Mouse (Mus musculus): ENCODE results near the gene Ngp.
A peak's percentile ranks its signal among the peaks of the same experiment; 100 is the strongest.
"Not testable (repeated sequence)": the region's sequence is repeated elsewhere in the genome, so short reads cannot be mapped to it uniquely, and the experiment has no call there.

Gene Ngp

DNA sequence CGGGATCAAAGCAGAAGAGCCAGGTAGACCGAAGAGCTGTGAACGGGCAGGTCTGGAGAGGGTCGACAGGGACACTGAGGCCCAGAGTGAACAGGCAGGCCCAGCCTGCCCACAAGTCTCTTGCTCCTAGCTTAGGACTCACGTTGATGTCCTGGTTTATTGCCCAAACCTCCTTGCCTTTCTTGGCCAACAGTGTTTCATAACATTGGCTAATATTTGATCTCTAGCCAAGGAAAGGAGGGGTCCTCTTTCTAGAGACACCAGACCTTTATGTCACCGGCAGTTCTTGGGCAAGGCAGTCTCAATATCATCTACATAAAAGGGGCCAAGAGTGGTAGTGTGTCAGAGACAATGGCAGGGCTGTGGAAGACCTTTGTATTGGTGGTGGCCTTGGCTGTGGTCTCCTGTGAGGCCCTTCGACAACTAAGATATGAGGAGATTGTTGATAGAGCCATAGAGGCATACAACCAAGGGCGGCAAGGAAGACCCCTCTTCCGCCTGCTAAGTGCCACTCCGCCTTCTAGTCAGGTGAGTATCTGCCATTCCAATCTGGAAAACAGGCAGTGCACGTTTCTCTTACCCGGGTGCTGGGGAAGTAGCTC lies at the start of gene Ngp:
TSS of gene Ngp (plus strand) at position 237 of the 602 bp plus-strand sequence.
- DNase-seq (ENCODE audit: low spot score in 2 of 2): no peak

DNA sequence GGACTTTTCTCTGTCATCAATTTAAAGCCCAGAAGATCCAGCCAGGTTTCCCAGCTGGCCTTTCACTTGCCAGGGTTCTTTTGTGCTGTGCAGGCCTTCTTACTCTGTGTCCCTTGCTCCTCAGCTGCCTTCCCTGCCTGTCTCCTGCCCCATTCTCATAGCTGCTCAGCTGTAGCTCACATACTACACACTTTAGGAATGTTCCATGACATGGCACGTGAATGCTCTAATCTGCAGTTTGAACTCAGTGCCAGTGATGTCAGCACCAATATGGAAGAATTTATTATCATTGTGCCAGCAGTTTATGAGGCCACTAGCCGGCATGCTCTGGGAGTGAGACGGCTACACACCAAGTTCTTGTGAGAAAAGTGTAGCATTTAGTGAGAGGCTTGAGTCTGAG lies 49.7 kb upstream of the Ngp start:
- DNase-seq (ENCODE audit: low spot score in 2 of 2): no peak

DNA sequence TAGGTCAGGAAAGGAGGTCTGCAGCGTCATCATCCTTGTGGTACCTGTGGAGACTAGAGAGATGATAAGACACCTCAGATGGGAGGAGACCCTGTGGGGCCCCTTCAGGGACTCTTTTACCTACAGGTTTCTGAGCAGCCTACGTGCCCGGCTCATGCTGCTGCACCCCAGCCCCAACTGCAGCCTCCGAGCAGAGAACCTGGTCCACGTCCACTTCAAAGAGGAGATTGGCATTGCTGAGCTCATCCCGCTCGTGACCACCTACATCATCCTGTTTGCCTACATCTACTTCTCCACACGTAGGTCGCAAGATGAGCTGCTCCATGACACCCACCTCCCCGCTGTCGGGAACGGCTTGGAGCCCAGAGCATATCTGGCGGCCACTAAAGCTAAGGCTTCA lies 45.7 kb upstream of the Ngp start:
- no peak for DNase-seq (ENCODE audit: low spot score in 2 of 2)

DNA sequence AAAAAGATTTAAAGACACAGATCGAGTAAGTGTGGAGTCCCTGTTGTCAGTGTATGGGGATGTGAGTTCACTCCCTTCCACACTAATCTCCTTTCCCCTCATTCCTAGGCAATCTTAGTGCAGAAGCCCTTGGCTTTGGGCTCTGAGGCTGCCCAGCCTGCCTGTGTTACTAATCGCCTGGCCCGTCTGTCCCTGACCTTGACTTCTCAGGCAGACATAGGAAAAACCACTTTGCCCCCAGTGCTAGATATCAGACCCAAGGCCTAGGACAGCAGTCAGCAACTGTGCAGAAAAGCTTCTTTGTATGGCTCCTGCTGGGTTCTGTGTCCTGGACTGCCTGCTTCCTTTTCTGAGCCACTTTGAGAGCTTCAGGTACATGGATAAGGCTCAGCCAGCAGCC lies 43.9 kb upstream of the Ngp start:
- DNase-seq (ENCODE audit: low spot score in 2 of 2): no peak

DNA sequence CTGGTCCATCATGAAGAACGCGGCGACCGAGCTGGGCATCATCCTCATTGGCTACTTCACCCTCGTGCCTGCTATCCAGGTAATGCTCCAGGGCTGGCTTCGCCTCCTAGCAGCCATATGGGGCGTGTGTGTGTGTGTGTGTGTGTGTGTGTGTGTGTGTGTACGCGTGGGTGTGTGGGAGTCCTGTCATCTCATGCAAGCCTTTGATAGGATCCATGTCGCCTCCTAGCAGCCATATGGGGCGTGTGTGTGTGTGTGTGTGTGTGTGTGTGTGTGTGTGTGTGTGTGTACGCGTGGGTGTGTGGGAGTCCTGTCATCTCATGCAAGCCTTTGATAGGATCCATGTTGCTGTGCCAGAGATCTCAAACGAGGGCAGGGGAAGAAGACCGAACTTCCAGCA lies 41.9 kb upstream of the Ngp start:
- not testable (repeated sequence) for DNase-seq (ENCODE audit: low spot score in 2 of 2)

DNA sequence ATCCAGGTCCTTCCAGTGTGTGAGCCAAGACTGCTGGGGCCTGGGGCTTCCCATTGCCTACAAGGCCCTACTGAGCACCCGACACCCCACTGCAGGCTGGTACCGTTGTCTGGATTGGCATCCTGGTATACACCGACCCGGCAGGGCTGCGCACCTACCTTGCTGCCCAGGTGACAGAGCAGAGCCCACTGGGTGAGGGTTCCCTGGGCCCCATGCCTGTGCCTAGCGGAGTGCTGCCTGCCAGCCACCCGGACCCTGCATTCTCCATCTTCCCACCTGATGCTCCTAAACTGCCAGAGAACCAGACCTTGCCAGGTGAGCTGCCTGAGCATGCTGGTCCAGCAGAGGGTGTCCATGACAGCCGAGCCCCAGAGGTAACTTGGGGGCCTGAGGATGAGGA lies 40.2 kb upstream of the Ngp start:
- DNase-seq (ENCODE audit: low spot score in 2 of 2): no peak

DNA sequence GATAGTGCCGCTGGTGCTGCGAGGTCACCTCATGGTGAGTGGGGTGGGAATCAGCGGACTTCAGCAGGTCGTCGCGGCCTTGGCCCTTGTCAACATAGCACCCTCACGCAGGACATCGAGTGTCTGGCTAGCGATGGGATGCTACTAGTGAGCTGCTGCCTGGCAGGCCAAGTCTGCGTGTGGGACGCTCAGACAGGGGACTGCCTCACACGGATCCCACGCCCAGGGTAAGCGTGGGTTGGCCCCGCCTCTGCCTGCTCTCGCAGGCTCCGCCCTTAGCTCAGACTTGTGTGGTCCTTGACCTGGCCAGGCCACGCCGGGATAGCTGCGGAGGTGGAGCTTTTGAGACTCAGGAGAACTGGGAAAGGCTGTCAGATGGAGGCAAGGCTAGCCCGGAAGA lies 38.9 kb upstream of the Ngp start:
- DNase-seq (ENCODE audit: low spot score in 2 of 2): no peak

DNA sequence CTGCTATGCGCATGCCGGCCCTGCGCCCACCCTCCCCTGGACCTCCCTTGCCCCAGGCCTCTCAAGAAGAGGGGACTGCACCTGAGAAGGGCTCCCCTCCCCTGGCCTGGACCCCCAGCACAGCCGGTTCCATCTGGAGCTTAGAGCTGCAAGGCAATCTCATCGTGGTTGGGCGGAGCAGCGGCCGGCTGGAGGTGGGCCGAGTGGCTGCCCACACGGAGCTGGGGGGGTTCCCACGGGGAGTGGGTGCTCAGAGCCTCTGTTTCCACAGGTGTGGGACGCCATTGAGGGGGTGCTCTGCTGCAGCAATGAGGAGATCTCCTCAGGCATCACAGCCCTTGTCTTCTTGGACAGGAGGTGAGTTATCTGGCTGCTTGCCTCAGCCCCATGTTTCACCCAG lies 38.3 kb upstream of the Ngp start:
- DNase-seq (ENCODE audit: low spot score in 2 of 2): no peak

DNA sequence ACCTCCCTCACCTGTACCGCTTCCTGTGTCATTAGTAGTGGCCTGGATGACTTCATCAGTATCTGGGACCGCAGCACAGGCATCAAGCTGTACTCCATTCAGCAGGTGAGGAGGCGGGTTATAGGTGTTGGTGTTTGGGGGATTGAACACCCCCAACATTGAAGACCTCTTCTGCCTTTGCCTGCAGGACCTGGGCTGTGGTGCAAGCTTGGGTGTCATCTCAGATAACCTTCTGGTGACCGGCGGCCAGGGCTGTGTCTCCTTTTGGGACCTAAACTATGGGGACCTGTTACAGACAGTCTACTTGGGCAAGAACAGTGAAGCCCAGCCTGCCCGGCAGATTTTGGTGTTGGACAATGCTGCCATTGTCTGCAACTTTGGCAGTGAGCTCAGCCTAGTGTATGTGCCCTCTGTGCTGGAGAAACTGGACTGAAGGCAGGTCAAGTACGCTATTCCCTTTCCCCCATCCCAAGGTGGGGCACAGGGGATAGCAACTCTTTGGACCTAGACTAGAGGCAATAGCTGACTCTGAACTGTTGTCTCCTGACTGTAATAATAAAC lies 35.1 kb upstream of the Ngp start:
- DNase-seq (ENCODE audit: low spot score in 2 of 2): no peak

DNA sequence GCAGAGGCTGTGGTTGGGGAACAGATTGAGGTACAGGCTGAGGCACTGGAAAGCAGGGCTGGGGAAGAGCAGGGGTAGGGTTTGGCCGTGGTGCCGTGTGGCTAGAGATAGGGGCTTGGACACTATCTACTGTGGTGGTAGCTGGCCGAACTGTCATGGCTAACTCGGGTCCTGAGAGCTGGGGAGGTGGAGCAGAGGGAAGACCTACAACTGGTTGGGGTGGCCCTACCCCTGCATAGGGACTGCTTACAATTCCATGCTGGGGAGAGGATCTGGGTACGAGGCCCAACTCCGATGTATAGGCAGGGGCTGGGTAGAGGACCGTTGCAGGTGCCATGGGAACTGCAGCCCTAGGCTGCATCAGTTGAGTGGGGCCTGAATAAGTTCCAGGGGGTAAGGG lies 31.5 kb upstream of the Ngp start:
- DNase-seq (ENCODE audit: low spot score in 2 of 2): no peak

DNA sequence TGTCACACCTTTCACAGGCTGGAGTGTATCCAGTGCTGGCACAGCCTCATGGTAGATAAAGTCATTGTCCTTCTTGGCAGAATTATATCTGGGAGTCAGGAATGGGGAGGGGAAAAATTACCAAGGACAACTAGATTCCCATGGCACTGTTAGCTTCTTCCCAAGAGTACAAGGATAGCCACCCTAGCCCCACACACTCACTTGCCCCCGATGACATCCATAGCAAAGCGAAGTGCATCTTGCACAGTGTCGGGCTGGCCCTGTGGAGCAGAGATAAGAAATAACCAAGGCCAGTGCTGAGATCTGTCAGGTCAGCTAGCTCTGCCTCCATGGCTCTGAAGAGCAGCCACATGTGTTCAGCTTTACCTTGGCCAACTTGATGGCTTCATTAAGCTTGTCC lies 28.7 kb upstream of the Ngp start:
- no peak for DNase-seq (ENCODE audit: low spot score in 2 of 2)

DNA sequence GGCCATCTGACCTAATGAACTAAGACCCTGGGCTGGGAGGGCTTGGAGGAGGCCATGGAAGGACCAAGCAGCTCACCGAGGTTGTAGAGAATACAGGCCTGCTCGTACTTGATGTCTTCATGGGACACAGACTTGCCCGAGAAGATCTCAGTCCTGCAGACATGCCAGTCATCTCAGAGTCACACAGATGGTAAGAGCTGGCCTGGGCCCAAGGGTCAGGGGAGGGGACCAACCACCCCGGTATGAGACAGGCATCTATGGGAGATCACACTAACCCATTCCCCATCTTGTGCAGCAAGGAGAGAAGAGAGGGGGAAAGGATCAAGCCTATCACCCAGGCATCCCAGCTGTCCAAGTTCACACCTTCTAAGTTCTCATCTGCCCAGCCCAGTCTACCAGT lies 26.3 kb upstream of the Ngp start:
- DNase-seq (ENCODE audit: low spot score in 2 of 2): no peak

DNA sequence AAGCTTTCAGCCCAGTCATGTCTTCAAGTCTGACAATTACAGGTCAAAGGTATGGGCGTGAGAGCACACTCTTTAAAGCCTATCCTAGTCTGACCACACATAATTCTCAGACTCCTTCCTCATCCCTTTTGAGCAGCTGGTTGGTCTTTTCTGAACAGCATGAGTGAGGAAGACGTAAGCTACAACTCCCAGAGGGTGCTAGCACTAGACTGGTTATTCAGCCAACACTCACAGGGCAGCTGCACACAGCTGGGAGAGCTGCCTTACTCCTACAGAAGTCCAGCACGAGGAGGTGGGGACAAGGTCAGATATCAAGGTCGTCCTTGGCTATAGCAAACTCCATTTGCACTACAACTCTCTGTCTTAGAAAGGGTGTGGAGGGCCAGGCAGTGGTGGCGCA lies 18.9 kb upstream of the Ngp start:
- peak; percentile 71 to 80 for DNase-seq (ENCODE audit: low spot score in 2 of 2)

DNA sequence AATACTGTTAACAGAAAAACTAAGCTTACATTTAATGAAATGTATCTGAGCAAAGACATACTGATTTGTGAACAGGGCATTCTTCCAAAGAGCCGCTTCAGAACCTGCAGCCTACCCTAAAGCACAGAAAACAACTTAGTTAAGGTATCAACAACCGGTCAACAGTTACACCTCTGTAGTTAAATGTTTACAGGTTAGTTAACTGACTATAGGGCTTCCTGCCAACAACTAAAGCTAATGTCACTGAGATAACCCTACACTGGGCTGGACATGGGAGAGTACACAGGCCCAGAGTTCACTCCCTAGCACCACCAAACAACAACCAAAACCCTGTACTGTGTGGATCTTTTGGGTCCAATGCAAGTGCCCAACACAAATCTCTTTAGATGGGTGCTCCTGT lies 16.8 kb upstream of the Ngp start:
- no peak for DNase-seq (ENCODE audit: low spot score in 2 of 2)

DNA sequence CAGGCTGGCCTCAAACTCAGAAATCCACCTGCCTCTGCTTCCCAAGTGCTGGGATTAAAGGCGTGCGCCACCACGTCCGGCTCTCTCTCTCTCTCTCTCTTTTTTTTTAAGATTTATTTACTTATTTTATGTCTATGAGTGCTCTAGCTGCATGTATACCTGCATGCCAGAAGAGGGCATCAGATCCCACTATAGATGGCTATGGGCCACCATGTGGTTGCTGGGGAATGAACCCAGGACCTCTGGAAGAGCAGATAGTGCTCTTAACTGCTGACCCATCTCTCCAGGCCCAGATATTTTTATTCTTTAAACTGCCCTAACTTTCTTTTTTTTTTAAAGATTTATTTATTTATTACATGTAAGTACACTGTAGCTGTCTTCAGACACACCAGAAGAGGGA lies 16.3 kb upstream of the Ngp start:
- not testable (repeated sequence) for DNase-seq (ENCODE audit: low spot score in 2 of 2)

DNA sequence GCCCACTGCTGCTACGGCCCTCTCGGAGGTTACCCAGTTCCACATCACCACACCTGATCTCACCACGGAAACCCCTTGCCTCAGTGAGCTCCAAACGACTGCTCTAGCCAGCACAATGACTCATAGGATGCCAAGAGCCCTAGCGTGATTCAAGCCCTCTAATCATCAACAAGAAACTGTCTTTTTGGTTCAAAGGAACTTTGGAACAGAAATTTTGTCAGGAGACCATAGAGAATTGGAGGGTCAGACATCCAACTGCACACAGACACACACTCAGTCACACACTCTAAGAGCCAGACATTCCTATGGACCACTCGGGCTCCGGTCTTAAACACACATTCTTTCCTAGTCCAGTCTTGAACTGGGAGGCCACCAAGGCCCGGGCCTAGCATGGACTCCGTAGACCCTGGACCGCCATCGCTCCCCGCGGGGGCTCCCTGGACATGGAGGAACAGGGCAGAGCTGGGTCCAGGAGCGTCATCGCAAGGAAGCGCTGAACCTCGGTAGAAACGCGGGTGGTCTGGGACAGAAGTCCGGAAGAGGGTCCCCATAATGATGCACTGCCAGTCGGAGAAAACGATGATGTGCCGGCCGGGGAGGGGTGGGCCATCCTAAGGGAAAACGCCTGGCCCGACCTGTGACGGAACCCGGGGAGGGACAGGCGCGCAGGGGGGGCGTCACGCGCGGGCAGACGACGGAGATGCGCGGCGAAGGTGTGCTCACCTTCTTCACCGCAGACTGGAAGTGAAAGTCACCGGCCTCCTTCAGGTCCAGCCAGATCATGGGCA lies 12.0 kb upstream of the Ngp start:
- peak in 1 of 2 experiments; percentile 6 for DNase-seq (ENCODE audit: low spot score in 2 of 2)

DNA sequence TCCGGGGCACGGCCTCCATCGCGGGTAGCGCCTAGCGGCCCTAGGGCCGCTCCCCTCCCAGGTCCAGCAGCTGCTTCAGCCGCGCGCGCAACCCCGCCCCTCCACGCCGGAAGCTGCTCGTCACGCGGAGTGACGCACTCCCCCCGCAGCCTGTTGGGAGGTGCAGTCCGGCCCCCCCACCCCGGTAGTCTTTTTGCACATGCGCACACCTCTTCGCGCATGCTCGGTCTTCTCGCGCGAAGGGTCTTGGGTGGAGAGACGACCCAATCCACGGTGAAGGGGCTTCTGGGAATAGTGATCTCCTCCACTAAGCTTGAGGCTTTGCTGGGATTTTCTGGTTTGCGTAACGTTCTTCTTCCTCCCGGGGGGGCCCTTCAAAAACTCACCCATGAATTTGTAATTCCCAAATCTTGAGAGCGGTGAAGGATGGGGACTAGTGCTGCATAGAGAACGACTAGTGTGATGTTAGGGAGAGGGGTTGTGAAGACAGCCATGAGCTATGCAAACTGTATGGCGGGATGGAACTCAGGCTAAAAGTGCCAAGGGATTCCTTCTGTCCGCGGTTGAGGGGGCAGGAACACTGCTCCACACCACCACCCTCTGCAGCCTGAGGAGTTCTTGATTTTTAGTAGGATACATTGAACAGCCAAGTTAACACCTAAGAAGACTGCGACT lies 11.3 kb upstream of the Ngp start, which contains the start of gene Ptpn23:
TSS of gene Ptpn23 (minus strand) at position 115 of the 675 bp plus-strand sequence.
- peak; percentile 92 to 94 for DNase-seq (ENCODE audit: low spot score in 2 of 2)

DNA sequence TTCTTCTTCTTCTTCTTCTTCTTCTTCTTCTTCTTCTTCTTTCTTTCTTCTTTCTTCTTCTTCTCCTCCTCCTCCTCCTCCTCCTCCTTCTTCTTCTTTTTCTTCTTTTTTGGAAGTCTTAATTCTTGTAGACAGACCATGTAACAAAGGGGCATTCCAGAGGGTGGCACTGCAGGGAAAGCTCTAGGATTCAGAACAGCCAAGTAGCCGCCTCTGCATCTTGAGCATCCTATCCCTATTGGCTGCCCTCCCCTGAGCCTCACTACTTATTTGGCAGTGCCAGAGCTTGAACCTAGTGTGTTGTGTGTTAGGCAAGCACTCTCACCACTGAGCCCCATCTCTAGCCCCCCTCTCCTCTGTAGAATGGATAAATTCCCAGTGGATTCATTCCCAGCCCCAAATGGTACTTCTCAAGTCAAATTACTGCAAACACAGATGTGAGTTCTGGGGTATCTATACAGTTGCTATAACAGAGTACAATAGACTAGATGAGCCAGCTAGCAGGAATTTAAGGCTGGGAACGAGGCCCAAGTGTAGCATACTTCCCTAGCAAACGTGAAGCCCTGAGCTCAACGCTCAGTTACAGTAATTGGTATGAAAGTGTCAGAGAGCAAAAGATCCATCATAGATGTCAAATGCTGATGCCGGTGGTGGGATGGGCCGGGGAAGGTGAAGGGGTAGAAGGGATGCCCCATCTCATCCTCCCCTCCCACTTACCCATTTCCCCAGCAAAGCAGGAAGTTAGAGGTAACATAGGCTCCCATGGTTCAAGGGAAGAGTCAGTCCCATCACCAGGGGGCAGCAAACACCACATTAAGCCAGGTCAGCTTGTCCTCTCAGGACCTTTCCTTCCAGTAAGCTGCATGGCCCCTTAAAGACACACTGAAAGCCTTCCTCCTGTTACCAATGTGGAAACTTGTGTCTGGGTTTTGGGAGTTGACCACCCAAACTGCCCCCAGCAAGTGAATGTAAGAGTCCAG lies 8.3 kb upstream of the Ngp start:
- peak; percentile 71 to 77 for DNase-seq (ENCODE audit: low spot score in 2 of 2)

DNA sequence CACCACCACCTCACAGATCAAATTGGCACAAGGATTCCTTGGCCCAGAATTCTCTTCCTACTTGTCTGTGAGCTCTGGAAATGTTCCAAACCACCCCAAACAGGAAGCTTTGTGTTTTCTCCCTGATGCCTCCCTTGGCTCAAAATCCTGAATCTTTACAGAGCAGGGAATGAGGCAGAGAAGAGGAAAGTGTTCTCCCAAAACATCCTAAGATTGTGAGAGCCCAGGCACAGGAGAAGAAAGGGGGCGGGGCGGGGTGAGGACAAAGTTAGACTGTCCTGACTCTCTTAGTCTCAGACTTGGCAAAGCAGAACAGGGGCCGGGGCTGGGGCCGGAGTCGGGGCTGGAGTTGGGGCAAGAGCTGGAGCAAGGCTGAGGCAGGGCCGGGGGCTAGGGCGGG lies 6.6 kb upstream of the Ngp start:
- DNase-seq (ENCODE audit: low spot score in 2 of 2): no peak

DNA sequence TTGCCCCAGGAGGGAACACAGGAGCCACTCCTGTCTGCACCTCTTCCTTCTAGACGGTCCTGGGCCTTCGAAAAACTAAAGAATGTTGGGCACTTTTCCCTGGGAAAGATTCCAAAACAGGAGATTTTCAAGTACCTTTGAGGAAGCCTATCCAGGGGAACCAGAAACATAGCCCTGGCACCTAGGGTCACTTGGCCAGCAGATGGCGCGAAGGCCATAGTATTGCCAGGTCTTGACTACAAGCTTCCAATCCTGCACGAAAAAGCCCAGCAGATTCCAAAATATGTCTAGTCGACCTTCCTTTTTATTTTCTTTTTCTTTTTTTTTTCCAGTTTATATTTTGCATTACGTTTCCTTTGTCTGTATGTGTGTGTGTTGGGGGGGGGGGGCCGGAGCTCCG lies 5.8 kb upstream of the Ngp start:
- DNase-seq (ENCODE audit: low spot score in 2 of 2): peak in 1 of 2 experiments; percentile 22

DNA sequence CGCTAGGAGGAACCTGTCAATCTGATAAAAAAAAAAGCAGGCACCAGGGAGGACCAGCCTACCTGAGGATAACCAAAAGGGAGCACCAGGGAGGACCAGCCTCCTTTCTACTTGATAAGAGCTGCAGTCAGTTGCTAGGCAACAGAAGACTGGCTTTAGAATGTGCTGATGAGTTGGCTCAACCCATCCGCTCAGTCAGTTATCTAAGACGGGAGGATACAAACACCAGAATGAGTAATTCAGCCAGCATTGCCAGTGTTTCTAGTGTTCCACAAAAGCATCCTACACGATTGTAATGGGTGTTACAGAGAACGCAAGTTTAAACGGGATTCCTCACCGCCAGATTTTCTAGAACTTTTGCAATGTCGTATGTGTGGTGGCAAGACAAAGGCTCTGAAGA lies 11.7 kb downstream of the Ngp start:
- DNase-seq (ENCODE audit: low spot score in 2 of 2): no peak

Data from heart, adult 9 months (tissue).